Mouse (Mus musculus) adrenal gland, postnatal 14 days (tissue): ENCODE measurements around the gene Nudt16l1. TPM values are rescaled to one million over a fixed set of nuclear protein-coding genes. Genes with fewer than 3 reads are reported as not detected.

ENCODE experiments used
- DNase-seq: peaks from one replicate; pipeline ENCODE4 v3.0.0; 2021; ENCODE audit warnings: mixed read lengths
- total RNA-seq: library from RNA; stranded (reverse); gene quantifications from 2 replicates; pipeline ENCODE4 v1.2.3, GENCODE M21; 2021

Nudt16l1 gene
- total RNA-seq, 1 experiment from 2014 or later, result 54.2 TPM

GRCm38 (mm10) chr16:4957446-4957845 lies 18.9 kb downstream of the Nudt16l1 start:
- no peak for DNase-seq

- no peak for DNase-seq
Observed at GRCm38 (mm10) chr16:4960260-4960659, 21.7 kb downstream of the Nudt16l1 start.

- no peak for DNase-seq
Observed at GRCm38 (mm10) chr16:4963346-4963745, 24.8 kb downstream of the Nudt16l1 start.

- peak; percentile 98 for DNase-seq
Observed at GRCm38 (mm10) chr16:4963797-4964709, 25.5 kb downstream of the Nudt16l1 start, which contains the start of gene Anks3. Gene Anks3, minus strand, starts transcription at chr16:4964205.

GRCm38 (mm10) chr16:4964731-4965391 lies 26.3 kb downstream of the Nudt16l1 start:
- no peak for DNase-seq

- no peak for DNase-seq
Observed at GRCm38 (mm10) chr16:4965392-4966129, 27.0 kb downstream of the Nudt16l1 start.

GRCm38 (mm10) chr16:4968426-4968825 lies 29.9 kb downstream of the Nudt16l1 start:
- no peak for DNase-seq

- DNase-seq, result no peak
Observed at GRCm38 (mm10) chr16:4969055-4969843, 30.7 kb downstream of the Nudt16l1 start.

GRCm38 (mm10) chr16:4971626-4972025 lies 33.1 kb downstream of the Nudt16l1 start:
- DNase-seq, result no peak

- no peak for DNase-seq
Observed at GRCm38 (mm10) chr16:4974521-4974920, 36.0 kb downstream of the Nudt16l1 start.

GRCm38 (mm10) chr16:4976180-4976579 lies 37.6 kb downstream of the Nudt16l1 start:
- DNase-seq, result no peak

GRCm38 (mm10) chr16:4978275-4979051 lies 39.9 kb downstream of the Nudt16l1 start:
- DNase-seq, result no peak

- DNase-seq, result peak; percentile 46
Observed at GRCm38 (mm10) chr16:4979755-4980380, 41.3 kb downstream of the Nudt16l1 start.

- DNase-seq, result no peak
Observed at GRCm38 (mm10) chr16:4984717-4985116, 46.2 kb downstream of the Nudt16l1 start.

Other genes starting within 250 kb of the Nudt16l1 start
- 7.2 and 11.0 TPM in 2 replicates for gene Nmral1, start 219.4 kb upstream of the Nudt16l1 start, total RNA-seq
- gene Hmox2, start 212.4 kb upstream of the Nudt16l1 start, total RNA-seq, result 93.2 and 99.1 TPM in 2 replicates
- 129 and 135 TPM in 2 replicates for gene Cdip1, start 148.5 kb upstream of the Nudt16l1 start, total RNA-seq
- gene 4930562C15Rik, start 103.3 kb upstream of the Nudt16l1 start, total RNA-seq, result not detected in 2 replicates
- gene Ubald1, start 58.4 kb upstream of the Nudt16l1 start, total RNA-seq, result 36.9 and 40.8 TPM in 2 replicates
- 86.3 and 87.7 TPM in 2 replicates for gene Mgrn1, start 52.5 kb upstream of the Nudt16l1 start, total RNA-seq
- gene Anks3, start 25.4 kb downstream of the Nudt16l1 start, total RNA-seq, result 35.1 and 39.4 TPM in 2 replicates
- not detected in 2 replicates for gene Sept12, start 59.1 kb downstream of the Nudt16l1 start, total RNA-seq
- gene Smim22, start 68.5 kb downstream of the Nudt16l1 start, total RNA-seq, result not detected in 2 replicates
- gene Rogdi, start 74.8 kb downstream of the Nudt16l1 start, total RNA-seq, result 32.0 and 37.3 TPM in 2 replicates
- gene Glyr1, start 111.1 kb downstream of the Nudt16l1 start, total RNA-seq, result 86.6 and 89.9 TPM in 2 replicates
- 37.2 and 37.4 TPM in 2 replicates for gene Ubn1, start 111.3 kb downstream of the Nudt16l1 start, total RNA-seq
- gene Ppl, start 193.7 kb downstream of the Nudt16l1 start, total RNA-seq, result 2.7 TPM in 2 replicates
- 0.07 and 0.19 TPM in 2 replicates for gene Sec14l5, start 208.3 kb downstream of the Nudt16l1 start, total RNA-seq